Mouse (Mus musculus): ENCODE measurements around the gene Cav1. TPM values are rescaled to one million over a fixed set of nuclear protein-coding genes. Genes with fewer than 3 reads are reported as not detected.

The Cav1 gene
- polyA plus RNA-seq (2015; fragmentation: Nextera tagmentation; extraction: Ambion mirVana) = 85.8 and 109 TPM in 2 replicates

GRCm38 (mm10) chr6:17305954-17306601 is at the start of gene Cav1:
Gene Cav1 (plus strand): TSS chr6:17306335.

GRCm38 (mm10) chr6:17280939-17281756 is 25.0 kb upstream of the Cav1 start, which contains the start of gene Cav2:
Gene Cav2 (plus strand): TSS chr6:17281185.

Other genes starting within 250 kb of the Cav1 start
- 12.5 and 14.5 TPM in 2 replicates for gene Tes, start 241.2 kb upstream of the Cav1 start, polyA plus RNA-seq (2015; fragmentation: Nextera tagmentation; extraction: Ambion mirVana)
- 13.0 and 15.5 TPM in 2 replicates for gene Cav2, start 25.1 kb upstream of the Cav1 start, polyA plus RNA-seq (2015; fragmentation: Nextera tagmentation; extraction: Ambion mirVana)
- 1.4 and 2.0 TPM in 2 replicates for gene Met, start 157.5 kb downstream of the Cav1 start, polyA plus RNA-seq (2015; fragmentation: Nextera tagmentation; extraction: Ambion mirVana)